Mouse (Mus musculus): ENCODE results near the gene Anapc11. TPM values are rescaled to one million over a fixed set of nuclear protein-coding genes. Genes with fewer than 3 reads are reported as not detected.

Anapc11 gene
- polyA plus RNA-seq, 1 experiment from 2014 or later = 126 TPM

- Histone ChIP-seq H3K4me1 (replicated peaks; ENCODE audit: control insufficient read depth, insufficient read depth) (peaks cover 8% of the 10 kb centered on the region), H3K36me3 (ENCODE audit: control insufficient read depth, insufficient read depth, low read length) (peaks cover 19% of the 10 kb centered on the region), H3K4me2 (replicated peaks; ENCODE audit: low read depth) (no peak overlapping the region), H3K4me3 (ENCODE audit: low read depth, low read length) (no peak overlapping the region), H3K9ac (ENCODE audit: low read length) (no peak overlapping the region), H3K27me3 (ENCODE audit: control insufficient read depth, insufficient read depth, low read length) (no peaks in the 10 kb centered on the region), H3K27ac (replicated peaks) (no peak overlapping the region), H3K9me3 (ENCODE audit: control insufficient read depth, low read length) (no peaks in the 10 kb centered on the region)
- 78% methylated on average over 3 of the region's 3 CpGs for WGBS
- DNase-seq (ENCODE audit: low spot score) (peak; percentile 61), ATAC-seq (ENCODE audit: low FRiP score, low TSS enrichment) (no peak)
- TF ChIP-seq EP300 (optimal IDR thresholded peaks at IDR 0.05) (no peak), CTCF (IDR thresholded peaks at IDR 0.05; ENCODE audit: low read depth) (no peak)
These were observed 21.7 kb upstream of the Anapc11 start for GRCm38 (mm10) chr11:120576365-120576981.

GRCm38 (mm10) chr11:120577211-120578023, 20.8 kb upstream of the Anapc11 start:
- ATAC-seq (ENCODE audit: low FRiP score, low TSS enrichment) (no peak), DNase-seq (ENCODE audit: low spot score) (no peak)
- Histone ChIP-seq H3K4me2 (replicated peaks; ENCODE audit: low read depth) (no peak overlapping the region), H3K4me3 (ENCODE audit: low read depth, low read length) (no peak overlapping the region), H3K9me3 (ENCODE audit: control insufficient read depth, low read length) (no peaks in the 10 kb centered on the region), H3K27me3 (ENCODE audit: control insufficient read depth, insufficient read depth, low read length) (no peaks in the 10 kb centered on the region), H3K9ac (ENCODE audit: low read length) (no peak overlapping the region), H3K4me1 (replicated peaks; ENCODE audit: control insufficient read depth, insufficient read depth) (peaks cover 11% of the 10 kb centered on the region), H3K36me3 (ENCODE audit: control insufficient read depth, insufficient read depth, low read length) (peaks cover 19% of the 10 kb centered on the region), H3K27ac (replicated peaks) (peak overlapping the region; percentile 24; the same call in 1 of the 2 replicates)
- WGBS = 79% methylated on average over 7 of the region's 7 CpGs
- TF ChIP-seq CTCF (IDR thresholded peaks at IDR 0.05; ENCODE audit: low read depth) (peak; percentile 70), EP300 (optimal IDR thresholded peaks at IDR 0.05) (no peak)

- Histone ChIP-seq H3K27ac (replicated peaks) (peak overlapping the region; percentile 24; the same call in 1 of the 2 replicates), H3K4me2 (replicated peaks; ENCODE audit: low read depth) (no peak overlapping the region), H3K4me3 (ENCODE audit: low read depth, low read length) (no peak overlapping the region), H3K36me3 (ENCODE audit: control insufficient read depth, insufficient read depth, low read length) (peaks cover 19% of the 10 kb centered on the region), H3K4me1 (replicated peaks; ENCODE audit: control insufficient read depth, insufficient read depth) (peaks cover 11% of the 10 kb centered on the region), H3K27me3 (ENCODE audit: control insufficient read depth, insufficient read depth, low read length) (no peaks in the 10 kb centered on the region), H3K9ac (ENCODE audit: low read length) (no peak overlapping the region), H3K9me3 (ENCODE audit: control insufficient read depth, low read length) (no peaks in the 10 kb centered on the region)
- DNase-seq (ENCODE audit: low spot score) (no peak), ATAC-seq (ENCODE audit: low FRiP score, low TSS enrichment) (no peak)
- TF ChIP-seq CTCF (IDR thresholded peaks at IDR 0.05; ENCODE audit: low read depth) (no peak), EP300 (optimal IDR thresholded peaks at IDR 0.05) (no peak)
- WGBS = 83% methylated on average over 10 of the region's 10 CpGs
These were observed 20.1 kb upstream of the Anapc11 start for GRCm38 (mm10) chr11:120578024-120578693.

GRCm38 (mm10) chr11:120578694-120579243, 19.5 kb upstream of the Anapc11 start:
- H3K4me1 ChIP-seq (replicated peaks; ENCODE audit: control insufficient read depth, insufficient read depth) = peaks cover 11% of the 10 kb centered on the region
- 75% methylated on average over 11 of the region's 11 CpGs for WGBS
- no peak overlapping the region for H3K9ac ChIP-seq (ENCODE audit: low read length)
- no peak overlapping the region for H3K4me2 ChIP-seq (replicated peaks; ENCODE audit: low read depth)
- H3K36me3 ChIP-seq (ENCODE audit: control insufficient read depth, insufficient read depth, low read length) = peaks cover 19% of the 10 kb centered on the region
- H3K4me3 ChIP-seq (ENCODE audit: low read depth, low read length) = no peak overlapping the region
- no peaks in the 10 kb centered on the region for H3K27me3 ChIP-seq (ENCODE audit: control insufficient read depth, insufficient read depth, low read length)
- no peaks in the 10 kb centered on the region for H3K9me3 ChIP-seq (ENCODE audit: control insufficient read depth, low read length)
- DNase-seq (ENCODE audit: low spot score) (no peak), ATAC-seq (ENCODE audit: low FRiP score, low TSS enrichment) (no peak)
- H3K27ac ChIP-seq (replicated peaks) = no peak overlapping the region
- TF ChIP-seq EP300 (optimal IDR thresholded peaks at IDR 0.05) (no peak), CTCF (IDR thresholded peaks at IDR 0.05; ENCODE audit: low read depth) (no peak)

- Histone ChIP-seq H3K9me3 (ENCODE audit: control insufficient read depth, low read length) (no peaks in the 10 kb centered on the region), H3K4me3 (ENCODE audit: low read depth, low read length) (peak overlapping the region; percentile 85), H3K4me1 (replicated peaks; ENCODE audit: control insufficient read depth, insufficient read depth) (peaks cover 8% of the 10 kb centered on the region), H3K4me2 (replicated peaks; ENCODE audit: low read depth) (peak overlapping the region; percentile 90), H3K27me3 (ENCODE audit: control insufficient read depth, insufficient read depth, low read length) (no peaks in the 10 kb centered on the region), H3K27ac (replicated peaks) (peak overlapping the region; percentile 98), H3K36me3 (ENCODE audit: control insufficient read depth, insufficient read depth, low read length) (peaks cover 19% of the 10 kb centered on the region), H3K9ac (ENCODE audit: low read length) (peak overlapping the region; percentile 92; the same call in 1 of the 2 replicates)
- DNase-seq (ENCODE audit: low spot score) = peak; percentile 75
- no peak for TF ChIP-seq EP300 (optimal IDR thresholded peaks at IDR 0.05)
- TF ChIP-seq CTCF (IDR thresholded peaks at IDR 0.05; ENCODE audit: low read depth) = peak; percentile 92
- no peak for ATAC-seq (ENCODE audit: low FRiP score, low TSS enrichment)
- 54% methylated on average over 15 of the region's 15 CpGs for WGBS
These were observed 18.7 kb upstream of the Anapc11 start for GRCm38 (mm10) chr11:120579316-120580107.
